Comparison of ENCODE assay signal across 16 mouse cellular contexts in genomic region chr10:8299166-8299565, GRCm38 (mm10).
A peak's percentile ranks its signal among the peaks of the same experiment; 100 is the strongest.
DNase-seq lines count a peak whose midpoint lies in the region; ATAC-seq lines count a peak whose summit lies in the region.
"Had no signal": no experiment of that assay in that cellular context is flagged by ENCODE, and none has a peak within 500 bp of the region (broad histone marks: within the 10 kb centered on the region; RNA-seq: fewer than 3 reads in every experiment).

No protein-coding gene starts in this region.

- H3K36me3 ChIP-seq in hindbrain, embryonic 16.5 days (ENCODE audit: control insufficient read depth, insufficient read depth, low read length) = no peaks in the 10 kb centered on the region
- H3K36me3 ChIP-seq in hindbrain, embryonic 14.5 days (replicated peaks; ENCODE audit: control insufficient read depth, insufficient read depth) = no peaks in the 10 kb centered on the region
- H3K36me3 ChIP-seq: embryonic facial prominence, embryonic 12.5 days; liver, embryonic 15.5 days; neural tube, embryonic 15.5 days had no signal

- no peaks in the 10 kb centered on the region for H3K4me1 ChIP-seq in hindbrain, embryonic 16.5 days (ENCODE audit: control insufficient read depth, insufficient read depth, low read depth, low read length)
- H3K4me1 ChIP-seq in hindbrain, embryonic 14.5 days (replicated peaks; ENCODE audit: control insufficient read depth, insufficient read depth, low read length) = no peaks in the 10 kb centered on the region
- H3K4me1 ChIP-seq: embryonic facial prominence, embryonic 12.5 days; liver, embryonic 15.5 days; neural tube, embryonic 15.5 days had no signal

- 91% methylated on average over 1 of the region's 1 CpGs for WGBS in hindbrain, embryonic 16.5 days
- WGBS in hindbrain, embryonic 14.5 days = 87% methylated on average over 1 of the region's 1 CpGs

- H3K27me3 ChIP-seq in hindbrain, embryonic 16.5 days (replicated peaks; ENCODE audit: control insufficient read depth, insufficient read depth, low read length) = no peaks in the 10 kb centered on the region
- H3K27me3 ChIP-seq in hindbrain, embryonic 14.5 days (ENCODE audit: control insufficient read depth, insufficient read depth, low read length) = no peaks in the 10 kb centered on the region
- H3K27me3 ChIP-seq: embryonic facial prominence, embryonic 12.5 days; liver, embryonic 15.5 days; neural tube, embryonic 15.5 days had no signal

- H3K9ac ChIP-seq in hindbrain, embryonic 16.5 days (ENCODE audit: low read depth, low read length) = no peak overlapping the region
- no peak overlapping the region for H3K9ac ChIP-seq in hindbrain, embryonic 14.5 days
- H3K9ac ChIP-seq: embryonic facial prominence, embryonic 12.5 days; liver, embryonic 15.5 days; neural tube, embryonic 15.5 days had no signal

- no peak overlapping the region for H3K4me3 ChIP-seq in hindbrain, embryonic 16.5 days (ENCODE audit: low read length)
- H3K4me3 ChIP-seq in hindbrain, embryonic 14.5 days (replicated peaks; ENCODE audit: low read length) = no peak overlapping the region
- H3K4me3 ChIP-seq: embryonic facial prominence, embryonic 12.5 days; gastrocnemius, adult 2 months; liver, embryonic 15.5 days; neural tube, embryonic 15.5 days had no signal

- H3K4me2 ChIP-seq in hindbrain, embryonic 16.5 days (ENCODE audit: low read length) = no peak overlapping the region
- no peak overlapping the region for H3K4me2 ChIP-seq in hindbrain, embryonic 14.5 days (replicated peaks)
- H3K4me2 ChIP-seq: embryonic facial prominence, embryonic 12.5 days; liver, embryonic 15.5 days; neural tube, embryonic 15.5 days had no signal

- no peaks in the 10 kb centered on the region for H3K9me3 ChIP-seq in hindbrain, embryonic 16.5 days (ENCODE audit: control insufficient read depth, low read length)
- H3K9me3 ChIP-seq in hindbrain, embryonic 14.5 days (ENCODE audit: control insufficient read depth, low read length) = no peaks in the 10 kb centered on the region
- H3K9me3 ChIP-seq: embryonic facial prominence, embryonic 12.5 days; liver, embryonic 15.5 days; neural tube, embryonic 15.5 days had no signal

- H3K27ac ChIP-seq in hindbrain, embryonic 16.5 days (ENCODE audit: low read depth, low read length) = no peak overlapping the region
- no peak overlapping the region for H3K27ac ChIP-seq in hindbrain, embryonic 14.5 days
- H3K27ac ChIP-seq: embryonic facial prominence, embryonic 12.5 days; gastrocnemius, adult 2 months; liver, embryonic 15.5 days; neural tube, embryonic 15.5 days had no signal

- peak; percentile 52 for DNase-seq in cerebellum, adult 9-11 months
- no peak for DNase-seq in cerebellum, adult 11 months
- no peak for DNase-seq in hindbrain, embryonic 14.5 days (ENCODE audit: low spot score)
- peak; percentile 56 for DNase-seq in right cerebral cortex, adult 18-20 months
- no peak for DNase-seq in right cerebral cortex, postnatal 4 days
- DNase-seq in telencephalon, adult 2 months (ENCODE audit: low read depth, low spot score) = peak; percentile 45
- DNase-seq in B cell, adult 2 months = no peak
- DNase-seq: gastrocnemius, adult 2 months; lung, postnatal 14 days; retina, postnatal 1 day; thymus, postnatal 36 days had no signal

- peak; percentile 30; the same call in 1 of the 2 replicates for ATAC-seq in hindbrain, embryonic 16.5 days
- no peak for ATAC-seq in hindbrain, embryonic 14.5 days (ENCODE audit: low FRiP score)
- ATAC-seq: inflammation-experienced regulatory T-cells, adult 6 months had no signal

Comparison
In these comparisons a context has a peak if more than half of its experiments do, and no peak if none do; other contexts are left out.
1. DNase-seq: peak in cerebellum, adult 9-11 months (single experiment), right cerebral cortex, adult 18-20 months (single experiment) and telencephalon, adult 2 months (single experiment); none in cerebellum, adult 11 months (single experiment), hindbrain, embryonic 14.5 days (single experiment), right cerebral cortex, postnatal 4 days (single experiment) and B cell, adult 2 months (0 of 2).